Mouse (Mus musculus) megakaryocyte, embryonic 14.5 days (primary cell): Measurements from ENCODE around the gene Ubl3.

Source experiments
- FLI1 ChIP-seq: IDR thresholded peaks from 2 replicates; pipeline ENCODE4 v1.6.1; 2012; ENCODE audit warnings: low read length, inconsistent platforms, mixed read lengths
- GATA1 ChIP-seq: IDR thresholded peaks from 3 replicates; pipeline ENCODE4 v1.6.1; 2012; ENCODE audit warnings: mixed read lengths, low read length, inconsistent platforms, borderline replicate concordance

DNA sequence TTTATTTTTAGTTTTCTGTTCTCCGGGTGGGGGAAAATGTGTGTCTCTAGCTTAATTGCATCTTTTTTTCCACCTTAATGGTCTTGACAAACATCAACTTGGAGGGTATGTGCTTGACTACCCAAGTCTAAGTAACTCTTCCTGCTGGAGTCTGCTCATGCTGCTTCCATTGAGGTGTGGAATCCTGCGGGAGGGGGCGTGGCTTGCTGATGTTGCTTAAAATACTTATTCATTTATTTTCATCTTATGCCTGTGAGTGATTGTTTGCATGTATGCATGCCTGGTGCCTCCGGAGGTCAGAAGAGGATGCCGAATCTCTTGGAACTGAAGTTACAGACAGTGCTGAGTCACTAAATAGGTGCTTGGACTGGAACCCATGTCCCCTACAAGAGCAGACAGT lies 22.6 kb upstream of the Ubl3 start:
- TF ChIP-seq GATA1 (no peak), FLI1 (no peak)
